Mouse (Mus musculus) limb, embryonic 15.5 days (tissue): ENCODE results near the gene E2f4. TPM values are rescaled to one million over a fixed set of nuclear protein-coding genes. Genes with fewer than 3 reads are reported as not detected.

ENCODE experiments used
- ATAC-seq: fragments of 200-750 bp; cut with Nextera tagmentation; 2 replicates; pipeline ENCODE4 v1.8.0; 2017; ENCODE audit warnings: low read depth, moderate TSS enrichment; ENCODE audit not compliant: insufficient number of reproducible peaks, low FRiP score, low TSS enrichment
- H3K27ac ChIP-seq: fragments of 300-500 bp; sonication (generic); 2 replicates; pipeline ENCODE4 v1.5.1; 2015; ENCODE audit warnings: moderate library complexity, mild to moderate bottlenecking, inconsistent platforms
- H3K27me3 ChIP-seq: fragments of 300-500 bp; sonication (generic); 2 replicates; pipeline ENCODE4 v1.6.1; 2015; ENCODE audit warnings: inconsistent platforms
- H3K36me3 ChIP-seq: fragments of 300-500 bp; sonication (generic); 2 replicates; pipeline ENCODE4 v1.6.1; 2015; ENCODE audit warnings: inconsistent platforms
- H3K4me1 ChIP-seq: fragments of 300-500 bp; sonication (generic); 2 replicates; pipeline ENCODE4 v1.6.1; 2015; ENCODE audit warnings: inconsistent platforms
- H3K4me2 ChIP-seq: fragments of 300-500 bp; sonication (generic); 2 replicates; pipeline ENCODE4 v1.6.1; 2015; ENCODE audit warnings: mild to moderate bottlenecking, inconsistent platforms
- H3K4me3 ChIP-seq: fragments of 300-500 bp; sonication (generic); 2 replicates; pipeline ENCODE4 v1.5.1; 2015; ENCODE audit warnings: mild to moderate bottlenecking, inconsistent platforms
- H3K9ac ChIP-seq: fragments of 300-500 bp; sonication (generic); 2 replicates; pipeline ENCODE4 v1.6.1; 2015; ENCODE audit warnings: inconsistent platforms
- H3K9me3 ChIP-seq: fragments of 300-500 bp; sonication (generic); 2 replicates; pipeline ENCODE4 v1.6.1; 2016; ENCODE audit warnings: inconsistent platforms
- WGBS: fragments of 180-500 bp; shearing (Covaris S2); methylation state at CpG from one replicate; pipeline ENCODE4 v1.1.7; 2015; 5-methylcytosine and 5-hydroxymethylcytosine counted together
- polyA plus RNA-seq: library from polyadenylated mRNA; unstranded; fragments of >200 nt; fragmentation: Nextera tagmentation; extraction: Ambion mirVana; gene quantifications from 2 replicates; pipeline ENCODE4 v1.2.1, GENCODE M21; 2015

Gene E2f4
- polyA plus RNA-seq, 1 experiment from 2014 or later: 63.7 TPM

- peaks cover 76% of the 10 kb centered on the region for H3K36me3 ChIP-seq
- H3K4me3 ChIP-seq: no peak overlapping the region
- H3K4me2 ChIP-seq: no peak overlapping the region
- H3K27me3 ChIP-seq: no peaks in the 10 kb centered on the region
- no peak overlapping the region for H3K9ac ChIP-seq
- peaks cover 14% of the 10 kb centered on the region for H3K4me1 ChIP-seq
- H3K27ac ChIP-seq: no peak overlapping the region
- H3K9me3 ChIP-seq: no peaks in the 10 kb centered on the region
- no peak for ATAC-seq
- 84% methylated on average over 8 of the region's 8 CpGs for WGBS
Measured at GRCm38 (mm10) chr8:105310118-105310517, 12.7 kb downstream of the E2f4 start.

GRCm38 (mm10) chr8:105311718-105312117 lies 14.3 kb downstream of the E2f4 start:
- no peaks in the 10 kb centered on the region for H3K4me1 ChIP-seq
- peaks cover 89% of the 10 kb centered on the region for H3K36me3 ChIP-seq
- ATAC-seq: no peak
- no peak overlapping the region for H3K27ac ChIP-seq
- no peak overlapping the region for H3K4me3 ChIP-seq
- no peak overlapping the region for H3K4me2 ChIP-seq
- no peak overlapping the region for H3K9ac ChIP-seq
- 88% methylated on average over 1 of the region's 1 CpGs for WGBS
- no peaks in the 10 kb centered on the region for H3K9me3 ChIP-seq
- H3K27me3 ChIP-seq: no peaks in the 10 kb centered on the region

- Histone ChIP-seq H3K9me3 (no peaks in the 10 kb centered on the region), H3K4me1 (no peaks in the 10 kb centered on the region), H3K27ac (no peak overlapping the region), H3K27me3 (no peaks in the 10 kb centered on the region), H3K4me3 (no peak overlapping the region), H3K9ac (no peak overlapping the region), H3K36me3 (peaks cover 92% of the 10 kb centered on the region), H3K4me2 (no peak overlapping the region)
- ATAC-seq: no peak
- 89% methylated on average over 8 of the region's 8 CpGs for WGBS
Measured at GRCm38 (mm10) chr8:105312891-105313481, 15.5 kb downstream of the E2f4 start.

- WGBS: 85% methylated on average over 9 of the region's 9 CpGs
- no peak for ATAC-seq
Measured at GRCm38 (mm10) chr8:105313622-105314402, 16.3 kb downstream of the E2f4 start.

GRCm38 (mm10) chr8:105315073-105315769 lies 17.8 kb downstream of the E2f4 start:
- Histone ChIP-seq H3K27me3 (no peaks in the 10 kb centered on the region), H3K4me1 (no peaks in the 10 kb centered on the region), H3K27ac (no peak overlapping the region), H3K9me3 (no peaks in the 10 kb centered on the region), H3K4me3 (no peak overlapping the region), H3K4me2 (no peak overlapping the region), H3K36me3 (peaks cover 92% of the 10 kb centered on the region), H3K9ac (no peak overlapping the region)
- no peak for ATAC-seq
- 84% methylated on average over 18 of the region's 18 CpGs for WGBS

More at GRCm38 (mm10) chr8:105313622-105314402, 16.3 kb downstream of the E2f4 start:
- Histone ChIP-seq H3K36me3 (peaks cover 91% of the 10 kb centered on the region), H3K9ac (no peak overlapping the region), H3K4me1 (no peaks in the 10 kb centered on the region), H3K27ac (no peak overlapping the region), H3K4me2 (no peak overlapping the region), H3K9me3 (no peaks in the 10 kb centered on the region), H3K4me3 (no peak overlapping the region), H3K27me3 (no peaks in the 10 kb centered on the region)

GRCm38 (mm10) chr8:105317941-105318340 lies 20.5 kb downstream of the E2f4 start:
- no peaks in the 10 kb centered on the region for H3K27me3 ChIP-seq
- H3K27ac ChIP-seq: no peak overlapping the region
- no peak overlapping the region for H3K9ac ChIP-seq
- no peak overlapping the region for H3K4me2 ChIP-seq
- WGBS: 91% methylated on average over 4 of the region's 4 CpGs
- no peaks in the 10 kb centered on the region for H3K9me3 ChIP-seq
- no peaks in the 10 kb centered on the region for H3K4me1 ChIP-seq
- H3K4me3 ChIP-seq: no peak overlapping the region
- ATAC-seq: no peak
- peaks cover 75% of the 10 kb centered on the region for H3K36me3 ChIP-seq

- Histone ChIP-seq H3K4me1 (no peaks in the 10 kb centered on the region), H3K36me3 (peaks cover 69% of the 10 kb centered on the region), H3K9me3 (no peaks in the 10 kb centered on the region), H3K27me3 (no peaks in the 10 kb centered on the region), H3K4me2 (no peak overlapping the region), H3K27ac (no peak overlapping the region), H3K9ac (no peak overlapping the region), H3K4me3 (no peak overlapping the region)
- ATAC-seq: no peak
- WGBS: 77% methylated on average over 11 of the region's 11 CpGs
Measured at GRCm38 (mm10) chr8:105318662-105319190, 21.3 kb downstream of the E2f4 start.

- WGBS: 87% methylated on average over 4 of the region's 4 CpGs
- Histone ChIP-seq H3K4me2 (no peak overlapping the region), H3K4me1 (peaks cover 21% of the 10 kb centered on the region), H3K27ac (no peak overlapping the region), H3K36me3 (peaks cover 33% of the 10 kb centered on the region), H3K9me3 (no peaks in the 10 kb centered on the region), H3K9ac (no peak overlapping the region), H3K4me3 (no peak overlapping the region), H3K27me3 (no peaks in the 10 kb centered on the region)
- ATAC-seq: no peak
Measured at GRCm38 (mm10) chr8:105323183-105323582, 25.7 kb downstream of the E2f4 start.

GRCm38 (mm10) chr8:105325641-105326093 lies 28.2 kb downstream of the E2f4 start:
- Histone ChIP-seq H3K9me3 (no peaks in the 10 kb centered on the region), H3K27me3 (no peaks in the 10 kb centered on the region), H3K4me3 (peak overlapping the region; percentile 73), H3K4me2 (peak overlapping the region; percentile 79), H3K4me1 (peaks cover 24% of the 10 kb centered on the region), H3K9ac (peak overlapping the region; percentile 87), H3K27ac (peak overlapping the region; percentile 84), H3K36me3 (peaks cover 37% of the 10 kb centered on the region)
- 0% methylated on average over 12 of the region's 12 CpGs for WGBS
- no peak; the same call in 1 of the 2 replicates for ATAC-seq

GRCm38 (mm10) chr8:105326141-105326672 lies 28.7 kb downstream of the E2f4 start, which contains the start of the genes Lrrc29 and Tmem208:
Gene Lrrc29, minus strand, starts transcription at chr8:105326278.
Gene Tmem208, plus strand, starts transcription at chr8:105326354.
- H3K36me3 ChIP-seq: peaks cover 42% of the 10 kb centered on the region
- peak within 1 kb of the TSS; percentile 84 for H3K27ac ChIP-seq
- peaks cover 24% of the 10 kb centered on the region for H3K4me1 ChIP-seq
- H3K9ac ChIP-seq: peak within 1 kb of the TSS; percentile 87
- peak within 1 kb of the TSS; percentile 79 for H3K4me2 ChIP-seq
- H3K9me3 ChIP-seq: no peaks in the 10 kb centered on the region
- peak; percentile 91 for ATAC-seq
- peak within 1 kb of the TSS; percentile 73 for H3K4me3 ChIP-seq
- under 1% methylated on average over 36 of the region's 36 CpGs for WGBS
- no peaks in the 10 kb centered on the region for H3K27me3 ChIP-seq

- Histone ChIP-seq H3K36me3 (peaks cover 50% of the 10 kb centered on the region), H3K9ac (peak overlapping the region; percentile 50), H3K4me3 (peak overlapping the region; percentile 73), H3K4me1 (peaks cover 24% of the 10 kb centered on the region), H3K9me3 (no peaks in the 10 kb centered on the region), H3K4me2 (peak overlapping the region; percentile 75), H3K27me3 (no peaks in the 10 kb centered on the region), H3K27ac (peak overlapping the region; percentile 84; the same call in 1 of the 2 replicates)
- 35% methylated on average over 6 of the region's 6 CpGs for WGBS
- ATAC-seq: no peak
Measured at GRCm38 (mm10) chr8:105326968-105327367, 29.5 kb downstream of the E2f4 start.
